In genomic region chr12:12420841-12421579, GRCm38 (mm10) we compare ENCODE assay signal across 8 mouse cellular contexts.
DNase-seq lines count a peak whose midpoint lies in the region; ATAC-seq lines count a peak whose summit lies in the region.

No protein-coding gene starts in this region.

- DNase-seq in adrenal gland, adult (ENCODE audit: inconsistent age in 2 of 2, low spot score in 1 of 2) = peak; percentile 81 to 93
- peak; percentile 95 for DNase-seq in embryo, embryonic 10 days (ENCODE audit: low spot score)
- DNase-seq in gastrocnemius, postnatal 14 days = peak; percentile 84
- DNase-seq in left cerebral cortex, adult 9 months (ENCODE audit: low spot score in 2 of 2) = peak; percentile 35 to 81
- DNase-seq in right cerebral cortex, postnatal 10 days (ENCODE audit: low spot score in 2 of 2) = peak; percentile 91
- DNase-seq in urinary bladder, postnatal 14 days (ENCODE audit: low spot score) = peak; percentile 79

- intact Hi-C loops in gastrocnemius, postnatal 14 days (cut with DNase I; ENCODE audit: low total_unique reads) = loop anchor here (5.0 to 10.0 kb wide), 2 partner anchors 204 to 521 kb away; partner anchors contain the start of gene Mycn

- ATAC-seq in inflammation-experienced regulatory T-cells, adult 6 months = peak; percentile 69
- peak; percentile 99 for ATAC-seq in megakaryocyte progenitor cell, adult 5-6 weeks (replicated peaks; ENCODE audit: poor library complexity)

Comparison
In these comparisons a context has a peak if more than half of its experiments do, and no peak if none do; other contexts are left out.
1. Peak in every context shown above with its lines: DNase-seq and ATAC-seq.